In the genomic region with DNA sequence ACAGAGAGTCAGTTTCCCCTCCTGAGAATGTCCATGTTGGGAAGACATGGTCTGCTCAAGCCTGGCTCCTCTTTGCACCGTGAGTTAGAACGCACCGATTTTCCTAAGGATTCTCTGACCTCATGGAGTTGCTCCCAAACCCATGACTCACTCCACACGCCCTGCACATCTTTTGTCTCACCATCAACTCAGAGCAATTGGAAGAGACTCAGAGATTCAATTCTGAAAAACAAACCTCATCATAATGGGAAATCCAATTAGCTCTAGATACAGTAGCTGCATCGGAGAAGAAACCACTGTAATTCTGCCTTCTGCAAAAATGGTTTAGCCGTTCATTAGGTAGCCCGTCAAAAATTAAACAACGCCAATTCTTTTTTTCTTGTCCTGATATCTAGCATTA, we compare ENCODE assay signal across 21 mouse cellular contexts.
"Had no signal": no experiment of that assay in that cellular context is flagged by ENCODE, and none has a peak within 500 bp of the region (broad histone marks: within the 10 kb centered on the region; RNA-seq: fewer than 3 reads in every experiment).

No protein-coding gene starts in this region.

- DNase-seq: gastrocnemius, postnatal 10 days; gastrocnemius, postnatal 25 days; heart, adult 18-20 months; heart, postnatal 10 days; heart, postnatal 4 days; kidney, adult 18-20 months; kidney, adult 8-10 months; kidney, postnatal 10 days; kidney, postnatal 25 days; kidney, postnatal 4 days had no signal

- H3K4me3 ChIP-seq: heart, embryonic 10.5 days; heart, embryonic 12.5 days; hindbrain, embryonic 10.5 days; hindbrain, embryonic 13.5 days; intestine, embryonic 15.5 days; layer of hippocampus, adult 2 months; left cerebral cortex, adult 2 months; limb, embryonic 10.5 days; limb, embryonic 12.5 days; liver, embryonic 12.5 days had no signal

- H3K27ac ChIP-seq: heart, embryonic 10.5 days; hindbrain, embryonic 10.5 days; hindbrain, embryonic 13.5 days; intestine, embryonic 15.5 days; layer of hippocampus, adult 2 months; left cerebral cortex, adult 2 months; limb, embryonic 10.5 days; limb, embryonic 12.5 days; liver, embryonic 12.5 days; liver, embryonic 14.5 days had no signal
